Comparison of ENCODE assay signal across 26 mouse cellular contexts in the genomic region with DNA sequence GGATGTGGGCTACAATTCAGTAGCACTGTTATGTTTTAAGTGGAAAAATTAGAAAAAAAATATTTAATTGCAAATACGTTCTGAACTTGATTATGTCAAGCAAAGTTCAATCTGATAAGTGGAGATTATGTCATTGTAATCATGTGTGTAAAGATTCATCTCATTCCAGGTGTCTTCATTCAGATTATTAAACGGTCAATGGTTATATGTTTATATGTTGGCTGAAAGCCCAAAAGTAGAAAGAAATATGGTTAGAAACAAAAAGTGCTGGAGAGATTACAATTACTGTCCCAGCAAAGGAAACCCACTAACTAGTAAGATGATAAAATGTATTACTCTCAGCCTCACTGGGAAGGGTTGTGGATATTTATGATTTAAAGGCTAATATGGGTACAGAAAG. TPM values are rescaled to one million over a fixed set of nuclear protein-coding genes. Genes with fewer than 3 reads are reported as not detected.
"Had no signal": no experiment of that assay in that cellular context is flagged by ENCODE, and none has a peak within 500 bp of the region (broad histone marks: within the 10 kb centered on the region; RNA-seq: fewer than 3 reads in every experiment).

No protein-coding gene starts in this region.

- H3K4me1 ChIP-seq: heart, embryonic 10.5 days; heart, embryonic 12.5 days; hindbrain, embryonic 10.5 days; hindbrain, embryonic 12.5 days; intestine, embryonic 15.5 days; limb, embryonic 10.5 days; limb, embryonic 12.5 days had no signal

- H3K36me3 ChIP-seq: heart, embryonic 10.5 days; heart, embryonic 12.5 days; hindbrain, embryonic 10.5 days; hindbrain, embryonic 12.5 days; intestine, embryonic 15.5 days; limb, embryonic 10.5 days; limb, embryonic 12.5 days had no signal

- H3K27me3 ChIP-seq: heart, embryonic 12.5 days; hindbrain, embryonic 12.5 days; intestine, embryonic 15.5 days had no signal

- DNase-seq: gastrocnemius, adult 2 months; gastrocnemius, postnatal 10 days; gastrocnemius, postnatal 25 days; heart, adult 18-20 months; heart, postnatal 10 days; heart, postnatal 4 days; kidney, adult 18-20 months; kidney, adult 8-10 months; kidney, postnatal 10 days; kidney, postnatal 25 days; kidney, postnatal 4 days; liver had no signal

- H3K4me3 ChIP-seq: gastrocnemius, adult 2 months; heart, embryonic 10.5 days; heart, embryonic 12.5 days; hindbrain, embryonic 10.5 days; hindbrain, embryonic 12.5 days; intestine, embryonic 15.5 days; layer of hippocampus, adult 2 months; left cerebral cortex, adult 2 months; limb, embryonic 10.5 days; limb, embryonic 12.5 days had no signal

- H3K9me3 ChIP-seq: heart, embryonic 10.5 days; heart, embryonic 12.5 days; hindbrain, embryonic 10.5 days; hindbrain, embryonic 12.5 days; intestine, embryonic 15.5 days; limb, embryonic 10.5 days; limb, embryonic 12.5 days had no signal

- ATAC-seq: hindbrain, embryonic 16.5 days; inflammation-experienced regulatory T-cells, adult 6 months; intestine, embryonic 15.5 days; intestine, postnatal 0 days had no signal

- H3K4me2 ChIP-seq: heart, embryonic 12.5 days; hindbrain, embryonic 12.5 days; hindbrain, embryonic 14.5 days; intestine, embryonic 15.5 days; limb, embryonic 12.5 days; liver, embryonic 11.5 days had no signal

- H3K9ac ChIP-seq: heart, embryonic 12.5 days; hindbrain, embryonic 12.5 days; hindbrain, embryonic 14.5 days; intestine, embryonic 15.5 days; limb, embryonic 12.5 days had no signal

- H3K27ac ChIP-seq: gastrocnemius, adult 2 months; heart, embryonic 10.5 days; hindbrain, embryonic 10.5 days; hindbrain, embryonic 12.5 days; hindbrain, embryonic 14.5 days; intestine, embryonic 15.5 days; layer of hippocampus, adult 2 months; left cerebral cortex, adult 2 months; limb, embryonic 10.5 days; limb, embryonic 12.5 days had no signal

RNA-seq across cellular contexts. Expression of gene Reps2, which starts 23.7 kb away (rescaled TPM):
- polyA plus RNA-seq: inflammation-experienced regulatory T-cells, adult 6 months had no signal
